Mouse (Mus musculus) MEL (cell line): ENCODE results near the gene Rnf44.

Source experiments
- CTCF ChIP-seq, 3 experiments: IDR thresholded peaks in 2 of 3; conservative IDR thresholded peaks in 1 of 3; 2 replicates each; pipeline ENCODE4 v1.5.1; 2011 to 2012; ENCODE audit warnings: low read length in 3 of 3, low read depth in 2 of 3, mild to moderate bottlenecking in 2 of 3, improper control_type of control experiment in 1 of 3, inconsistent platforms in 1 of 3, mixed read lengths in 1 of 3, moderate library complexity in 1 of 3; ENCODE audit not compliant: control insufficient read depth in 1 of 3, insufficient read depth in 1 of 3, poor library complexity in 1 of 3, severe bottlenecking in 1 of 3
- POLR2A ChIP-seq, 2 experiments: IDR thresholded peaks; 2 replicates each; pipeline ENCODE4 v1.6.1; 2011 to 2012; ENCODE audit warnings: low read length in 2 of 2, mild to moderate bottlenecking in 2 of 2, control low read depth in 1 of 2, improper control_type of control experiment in 1 of 2, low read depth in 1 of 2, moderate library complexity in 1 of 2; ENCODE audit not compliant: control insufficient read depth in 1 of 2, insufficient read depth in 1 of 2, poor library complexity in 1 of 2
- UBTF ChIP-seq: IDR thresholded peaks from 2 replicates; pipeline ENCODE4 v1.6.1; 2012; ENCODE audit warnings: low read depth, mild to moderate bottlenecking, inconsistent platforms, low read length, improper control_type of control experiment, moderate library complexity, borderline replicate concordance; ENCODE audit not compliant: insufficient read depth
- USF1 ChIP-seq: IDR thresholded peaks from 2 replicates; pipeline ENCODE4 v1.6.1; 2014; ENCODE audit warnings: low read depth, mild to moderate bottlenecking, inconsistent platforms, low read length, improper control_type of control experiment, moderate library complexity

GRCm38 (mm10) chr13:54737488-54738212, 43.9 kb upstream of the Rnf44 start:
- TF ChIP-seq UBTF (no peak), POLR2A (IDR thresholded peaks at IDR 0.05; ENCODE audit: control insufficient read depth in 1 of 2, insufficient read depth in 1 of 2, low read depth in 1 of 2, low read length in 2 of 2, poor library complexity in 1 of 2) (no peak), USF1 (no peak), CTCF (IDR thresholded peaks at IDR 0.05 in 2 of 3, conservative IDR thresholded peaks at IDR 0.05 in 1 of 3; ENCODE audit: control insufficient read depth in 1 of 3, insufficient read depth in 1 of 3, low read depth in 2 of 3, low read length in 3 of 3, poor library complexity in 1 of 3, severe bottlenecking in 1 of 3) (no peak)
